Mouse (Mus musculus): ENCODE data around the gene Lmo7. TPM values are rescaled to one million over a fixed set of nuclear protein-coding genes. Genes with fewer than 3 reads are reported as not detected.

The Lmo7 gene
- polyA plus RNA-seq, 2 experiments, result 2.2 to 2.4 TPM

DNA sequence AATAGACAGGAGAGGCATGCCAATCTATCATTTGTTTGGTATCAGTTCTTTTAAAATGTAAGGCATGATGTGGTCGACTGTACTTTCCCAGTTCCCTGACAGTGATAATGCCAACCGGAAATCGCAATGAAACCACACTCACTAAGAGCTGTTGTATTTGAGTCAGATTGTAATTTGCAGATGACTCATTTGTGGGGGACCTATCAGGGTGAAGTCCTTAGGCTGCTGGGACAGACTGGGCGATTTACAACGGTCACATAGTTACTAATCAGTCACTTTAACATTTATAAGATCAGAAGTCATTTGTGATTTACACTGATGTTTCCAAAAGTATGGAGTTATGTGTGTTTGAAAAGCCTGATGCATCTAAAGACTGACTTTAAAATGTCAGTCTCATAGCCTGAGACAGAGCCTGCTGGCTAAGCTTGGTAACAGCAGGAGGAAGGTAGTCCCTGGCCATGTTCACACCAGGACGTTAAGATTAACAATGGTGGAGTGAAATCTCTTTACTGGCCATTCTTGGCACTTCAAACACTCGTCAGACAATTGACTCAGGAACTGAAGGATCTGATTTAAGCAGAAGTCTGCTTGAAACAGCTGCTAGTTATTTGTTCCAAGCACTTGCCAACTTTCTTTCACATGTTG lies 149.4 kb downstream of the Lmo7 start:
- 26% methylated on average over 7 of the region's 7 CpGs for WGBS (ENCODE audit: insufficient replicate concordance)
- no peak for ATAC-seq (ENCODE audit: insufficient read depth)

DNA sequence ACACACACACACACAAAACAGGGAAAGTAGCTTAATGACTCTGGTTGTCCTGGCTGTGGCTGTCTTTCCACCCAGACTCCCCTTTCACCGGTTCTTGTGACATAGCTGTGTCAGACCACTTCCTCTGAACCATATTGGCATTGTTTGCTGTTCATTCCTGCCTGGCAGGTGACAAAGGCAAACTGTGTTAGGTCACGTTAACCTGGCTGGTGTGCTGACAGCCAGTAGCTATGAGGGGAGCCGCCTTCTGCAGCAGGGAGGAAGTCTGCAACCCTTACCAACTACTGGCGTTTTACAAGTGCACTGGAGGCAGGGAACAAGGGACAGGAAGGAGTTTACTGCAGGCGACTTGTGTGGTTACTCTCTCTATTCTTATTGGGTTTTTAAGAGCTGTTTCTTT lies 153.2 kb downstream of the Lmo7 start:
- DNase-seq (ENCODE audit: low read depth in 3 of 3, low spot score in 3 of 3), result no peak
- Histone ChIP-seq H3K27me3 (ENCODE audit: control insufficient read depth, insufficient read depth, low read length) (no peaks in the 10 kb centered on the region), H3K4me1 (replicated peaks; ENCODE audit: control insufficient read depth in 2 of 2, insufficient read depth in 2 of 2, low read length in 1 of 2) (no peaks in the 10 kb centered on the region), H3K9me3 (ENCODE audit: control insufficient read depth, low read length) (no peaks in the 10 kb centered on the region), H3K4me3 (ENCODE audit: insufficient read depth in 1 of 2, low read depth in 2 of 2, low read length in 2 of 2) (no peak overlapping the region), H3K4me2 (ENCODE audit: low read depth) (no peak overlapping the region), H3K27ac (no peak overlapping the region), H3K36me3 (replicated peaks; ENCODE audit: control insufficient read depth, insufficient read depth, low read depth) (no peaks in the 10 kb centered on the region), H3K9ac (replicated peaks) (no peak overlapping the region)
- no peak for TF ChIP-seq EP300 (IDR thresholded peaks at IDR 0.05; ENCODE audit: low read depth)
- TF ChIP-seq CTCF (IDR thresholded peaks at IDR 0.05; ENCODE audit: low read depth), result no peak
- ATAC-seq (ENCODE audit: insufficient read depth), result no peak
- 2% methylated on average over 5 of the region's 5 CpGs for WGBS (ENCODE audit: insufficient replicate concordance)

More for the DNA sequence above, 149.4 kb downstream of the Lmo7 start:
- Histone ChIP-seq H3K27me3 (ENCODE audit: control insufficient read depth, insufficient read depth, low read length) (no peaks in the 10 kb centered on the region), H3K4me3 (ENCODE audit: insufficient read depth in 1 of 2, low read depth in 2 of 2, low read length in 2 of 2) (no peak overlapping the region), H3K9ac (replicated peaks) (no peak overlapping the region), H3K27ac (no peak overlapping the region), H3K4me2 (ENCODE audit: low read depth) (no peak overlapping the region), H3K4me1 (replicated peaks; ENCODE audit: control insufficient read depth in 2 of 2, insufficient read depth in 2 of 2, low read length in 1 of 2) (no peaks in the 10 kb centered on the region), H3K36me3 (replicated peaks; ENCODE audit: control insufficient read depth, insufficient read depth, low read depth) (no peaks in the 10 kb centered on the region), H3K9me3 (ENCODE audit: control insufficient read depth, low read length) (no peaks in the 10 kb centered on the region)
- DNase-seq (ENCODE audit: low read depth in 3 of 3, low spot score in 3 of 3), result no peak
- TF ChIP-seq EP300 (IDR thresholded peaks at IDR 0.05; ENCODE audit: low read depth) (no peak), CTCF (IDR thresholded peaks at IDR 0.05; ENCODE audit: low read depth) (no peak)

DNA sequence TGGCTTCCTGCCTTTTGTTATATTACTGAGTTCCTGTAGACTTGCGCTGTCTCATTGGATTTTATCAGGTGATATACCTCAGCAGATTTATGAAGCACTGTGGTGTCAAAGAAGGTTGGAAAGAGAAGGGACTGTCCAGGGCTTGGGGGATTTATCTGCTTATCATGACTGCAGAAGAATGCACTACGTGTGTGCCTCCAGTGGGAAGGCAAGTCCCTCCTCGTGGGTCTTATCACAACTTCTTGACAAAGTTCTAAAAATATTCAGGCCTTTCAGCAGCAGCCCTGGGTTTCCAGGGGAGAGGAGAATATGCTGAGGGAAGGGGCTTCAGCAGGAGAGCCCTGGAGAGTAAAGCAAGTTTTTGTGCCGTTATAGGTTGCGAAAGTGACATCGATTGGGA lies 154.0 kb downstream of the Lmo7 start:
- ATAC-seq (ENCODE audit: insufficient read depth) (no peak), DNase-seq (ENCODE audit: low read depth in 3 of 3, low spot score in 3 of 3) (no peak)
- Histone ChIP-seq H3K9me3 (ENCODE audit: control insufficient read depth, low read length) (no peaks in the 10 kb centered on the region), H3K4me3 (ENCODE audit: insufficient read depth in 1 of 2, low read depth in 2 of 2, low read length in 2 of 2) (no peak overlapping the region), H3K9ac (replicated peaks) (no peak overlapping the region), H3K4me1 (replicated peaks; ENCODE audit: control insufficient read depth in 2 of 2, insufficient read depth in 2 of 2, low read length in 1 of 2) (no peaks in the 10 kb centered on the region), H3K4me2 (ENCODE audit: low read depth) (no peak overlapping the region), H3K27me3 (ENCODE audit: control insufficient read depth, insufficient read depth, low read length) (no peaks in the 10 kb centered on the region), H3K36me3 (replicated peaks; ENCODE audit: control insufficient read depth, insufficient read depth, low read depth) (no peaks in the 10 kb centered on the region), H3K27ac (no peak overlapping the region)
- TF ChIP-seq EP300 (IDR thresholded peaks at IDR 0.05; ENCODE audit: low read depth), result no peak
- TF ChIP-seq CTCF (IDR thresholded peaks at IDR 0.05; ENCODE audit: low read depth), result no peak
- WGBS (ENCODE audit: insufficient replicate concordance), result 54% methylated on average over 6 of the region's 6 CpGs

DNA sequence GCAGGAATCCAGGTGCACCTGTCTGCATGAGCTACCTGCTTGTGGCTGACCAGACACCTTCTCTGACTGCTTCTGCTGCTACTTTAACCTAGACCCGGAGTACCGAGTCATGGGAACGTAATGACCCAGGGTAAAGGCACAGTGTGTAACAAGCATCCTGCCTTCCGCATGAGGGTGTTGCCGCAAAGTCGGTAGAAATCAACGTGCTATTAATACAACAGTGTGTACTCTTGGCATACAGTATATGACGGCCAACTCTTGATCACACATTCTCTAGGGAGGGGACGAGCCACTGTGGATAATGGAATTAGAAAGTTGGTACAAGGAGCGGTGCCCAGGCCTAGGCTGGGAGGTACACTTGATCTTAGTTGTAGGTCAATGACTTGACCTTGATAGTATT lies 156.6 kb downstream of the Lmo7 start:
- Histone ChIP-seq H3K27ac (no peak overlapping the region), H3K4me1 (replicated peaks; ENCODE audit: control insufficient read depth in 2 of 2, insufficient read depth in 2 of 2, low read length in 1 of 2) (no peaks in the 10 kb centered on the region), H3K4me2 (ENCODE audit: low read depth) (no peak overlapping the region), H3K4me3 (ENCODE audit: insufficient read depth in 1 of 2, low read depth in 2 of 2, low read length in 2 of 2) (no peak overlapping the region), H3K9ac (replicated peaks) (no peak overlapping the region), H3K9me3 (ENCODE audit: control insufficient read depth, low read length) (no peaks in the 10 kb centered on the region), H3K27me3 (ENCODE audit: control insufficient read depth, insufficient read depth, low read length) (no peaks in the 10 kb centered on the region), H3K36me3 (replicated peaks; ENCODE audit: control insufficient read depth, insufficient read depth, low read depth) (no peaks in the 10 kb centered on the region)
- ATAC-seq (ENCODE audit: insufficient read depth) (no peak), DNase-seq (ENCODE audit: low read depth in 3 of 3, low spot score in 3 of 3) (no peak)
- WGBS (ENCODE audit: insufficient replicate concordance), result 78% methylated on average over 10 of the region's 10 CpGs
- TF ChIP-seq EP300 (IDR thresholded peaks at IDR 0.05; ENCODE audit: low read depth) (no peak), CTCF (IDR thresholded peaks at IDR 0.05; ENCODE audit: low read depth) (no peak)

DNA sequence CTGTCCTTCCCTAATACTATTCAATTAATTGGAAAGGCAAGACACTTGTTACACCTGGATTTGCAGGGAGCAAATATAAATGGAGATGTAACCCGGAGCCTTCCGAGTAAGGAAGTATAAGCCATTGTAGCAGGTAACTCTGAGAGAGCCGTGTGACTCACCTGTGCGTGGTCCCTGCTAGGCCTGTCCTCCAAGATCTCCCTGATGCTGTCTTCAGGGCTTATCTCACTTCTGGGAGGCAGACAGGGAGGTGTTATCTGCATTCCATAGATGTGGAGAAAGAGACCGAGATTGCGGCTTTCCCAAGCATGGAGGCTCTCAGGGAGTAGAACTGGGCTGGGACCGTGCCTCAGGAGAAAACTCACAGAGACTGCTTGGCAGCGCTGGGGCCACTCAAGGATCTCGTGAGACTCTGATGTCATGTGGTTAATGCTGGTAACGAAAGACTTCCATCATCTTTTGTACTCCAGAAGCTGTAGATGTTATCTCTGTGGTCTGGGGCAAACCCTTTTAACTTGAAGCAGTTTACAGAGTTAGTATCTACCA lies 162.2 kb downstream of the Lmo7 start:
- no peaks in the 10 kb centered on the region for H3K9me3 ChIP-seq (ENCODE audit: control insufficient read depth, low read length)
- H3K9ac ChIP-seq (replicated peaks), result no peak overlapping the region
- no peaks in the 10 kb centered on the region for H3K4me1 ChIP-seq (replicated peaks; ENCODE audit: control insufficient read depth in 2 of 2, insufficient read depth in 2 of 2, low read length in 1 of 2)
- ATAC-seq (ENCODE audit: insufficient read depth) (no peak), DNase-seq (ENCODE audit: low read depth in 3 of 3, low spot score in 3 of 3) (no peak)
- TF ChIP-seq CTCF (IDR thresholded peaks at IDR 0.05; ENCODE audit: low read depth) (no peak), EP300 (IDR thresholded peaks at IDR 0.05; ENCODE audit: low read depth) (no peak)
- H3K27ac ChIP-seq, result no peak overlapping the region
- no peak overlapping the region for H3K4me2 ChIP-seq (ENCODE audit: low read depth)
- 54% methylated on average over 10 of the region's 10 CpGs for WGBS (ENCODE audit: insufficient replicate concordance)
- H3K4me3 ChIP-seq (ENCODE audit: insufficient read depth in 1 of 2, low read depth in 2 of 2, low read length in 2 of 2), result no peak overlapping the region
- no peaks in the 10 kb centered on the region for H3K27me3 ChIP-seq (ENCODE audit: control insufficient read depth, insufficient read depth, low read length)
- H3K36me3 ChIP-seq (replicated peaks; ENCODE audit: control insufficient read depth, insufficient read depth, low read depth), result no peaks in the 10 kb centered on the region
